Comparison of ENCODE assay signal across 17 mouse cellular contexts in the genomic region with DNA sequence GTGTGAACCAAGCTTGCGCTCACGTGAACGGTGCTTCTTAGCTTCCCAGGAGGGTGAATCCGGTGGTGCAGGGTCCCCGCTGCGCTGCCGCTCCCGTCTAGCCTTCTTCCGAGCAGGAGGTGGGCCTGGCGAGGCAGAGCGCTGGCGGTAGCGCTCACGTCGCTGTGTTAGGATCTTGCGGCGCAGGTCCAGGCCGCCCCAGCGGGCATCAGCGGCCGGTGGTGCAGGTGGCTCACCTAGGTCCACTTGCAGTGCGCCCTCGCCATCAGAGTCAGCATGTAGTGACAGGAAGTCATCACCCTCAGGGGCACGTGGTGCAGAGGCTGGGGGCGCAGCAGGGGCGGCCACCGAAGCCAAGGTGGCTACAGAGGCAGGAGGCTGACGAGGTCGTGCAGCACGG. TPM values are rescaled to one million over a fixed set of nuclear protein-coding genes. Genes with fewer than 3 reads are reported as not detected.
A peak's percentile ranks its signal among the peaks of the same experiment; 100 is the strongest.
DNase-seq lines count a peak whose midpoint lies in the region; ATAC-seq and TF ChIP-seq lines count a peak whose summit lies in the region.
"Had no signal": no experiment of that assay in that cellular context is flagged by ENCODE, and none has a peak within 500 bp of the region (broad histone marks: within the 10 kb centered on the region; RNA-seq: fewer than 3 reads in every experiment).

No protein-coding gene starts in this region.

- no peak overlapping the region for H3K27ac ChIP-seq in intestine, embryonic 15.5 days
- H3K27ac ChIP-seq in intestine, embryonic 16.5 days (ENCODE audit: low read length): no peak overlapping the region
- H3K27ac ChIP-seq in ES-E14 (ENCODE audit: insufficient read depth, low read depth, low read length, poor library complexity, severe bottlenecking): no peak overlapping the region
- no peak overlapping the region for H3K27ac ChIP-seq in embryonic facial prominence, embryonic 10.5 days (replicated peaks)
- H3K27ac ChIP-seq: forebrain, embryonic 15.5 days; heart, adult 2 months; hindbrain, embryonic 10.5 days; hindbrain, embryonic 15.5 days had no signal

- peak; percentile 8; the same call in 1 of the 2 replicates for ATAC-seq in intestine, embryonic 15.5 days
- no peak for ATAC-seq in intestine, embryonic 16.5 days
- ATAC-seq: forebrain, embryonic 15.5 days had no signal

- H3K4me1 ChIP-seq in intestine, embryonic 15.5 days (replicated peaks): no peaks in the 10 kb centered on the region
- no peaks in the 10 kb centered on the region for H3K4me1 ChIP-seq in intestine, embryonic 16.5 days (ENCODE audit: control insufficient read depth, insufficient read depth, low read length)
- peaks cover 0 to 12% of the 10 kb centered on the region in 2 experiments; a peak in 2 of 4 replicates for H3K4me1 ChIP-seq in ES-E14 (ENCODE audit: control insufficient read depth in 2 of 2, insufficient read depth in 2 of 2, low read length in 2 of 2, poor library complexity in 1 of 2)
- H3K4me1 ChIP-seq in embryonic facial prominence, embryonic 10.5 days: 0 out of 2 replicates have a peak, but pooled peaks cover 3% of the 10 kb centered on the region
- H3K4me1 ChIP-seq: forebrain, embryonic 15.5 days; hindbrain, embryonic 15.5 days had no signal

- no peak overlapping the region for H3K9ac ChIP-seq in intestine, embryonic 15.5 days
- H3K9ac ChIP-seq in intestine, embryonic 16.5 days (ENCODE audit: low read depth, low read length): no peak overlapping the region
- peak overlapping the region; percentile 45 for H3K9ac ChIP-seq in ES-E14 (ENCODE audit: insufficient read depth, low read depth, low read length, poor library complexity, severe bottlenecking)
- H3K9ac ChIP-seq: forebrain, embryonic 15.5 days; heart, embryonic 12.5 days; hindbrain, embryonic 15.5 days had no signal

- no peaks in the 10 kb centered on the region for H3K27me3 ChIP-seq in intestine, embryonic 15.5 days (replicated peaks)
- H3K27me3 ChIP-seq in intestine, embryonic 16.5 days (replicated peaks; ENCODE audit: control insufficient read depth, insufficient read depth, low read length): no peaks in the 10 kb centered on the region
- no peaks in the 10 kb centered on the region for H3K27me3 ChIP-seq in embryonic facial prominence, embryonic 10.5 days (replicated peaks; ENCODE audit: low read depth, poor library complexity, severe bottlenecking)
- H3K27me3 ChIP-seq: forebrain, embryonic 15.5 days; heart, embryonic 12.5 days; hindbrain, embryonic 15.5 days had no signal

- DNase-seq in ES-E14 (ENCODE audit: low read depth, low spot score): no peak
- DNase-seq in embryonic facial prominence, embryonic 10.5 days (ENCODE audit: low spot score): no peak
- no peak for DNase-seq in frontal cortex, postnatal 14 days (ENCODE audit: low spot score in 2 of 2)
- no peak for DNase-seq in urinary bladder, postnatal 25 days (ENCODE audit: low spot score)
- DNase-seq: adrenal gland, adult 8-10 months; adrenal gland, postnatal 36 days; cerebellum, adult 9-10 months; cerebellum, postnatal 36 days; gastrocnemius, postnatal 10 days; heart, adult 2 months; kidney, adult 18-20 months had no signal

- no peaks in the 10 kb centered on the region for H3K9me3 ChIP-seq in intestine, embryonic 15.5 days
- no peaks in the 10 kb centered on the region for H3K9me3 ChIP-seq in intestine, embryonic 16.5 days (ENCODE audit: control insufficient read depth, low read length)
- no peaks in the 10 kb centered on the region for H3K9me3 ChIP-seq in ES-E14 (ENCODE audit: control insufficient read depth, insufficient read depth, low read depth, low read length)
- H3K9me3 ChIP-seq in embryonic facial prominence, embryonic 10.5 days: no peaks in the 10 kb centered on the region
- H3K9me3 ChIP-seq: forebrain, embryonic 15.5 days; heart, embryonic 12.5 days; hindbrain, embryonic 10.5 days; hindbrain, embryonic 15.5 days had no signal

- 94% methylated on average over 30 of the region's 30 CpGs for WGBS in intestine, embryonic 15.5 days
- 92% methylated on average over 30 of the region's 30 CpGs for WGBS in intestine, embryonic 16.5 days
- WGBS in embryonic facial prominence, embryonic 10.5 days: 95% methylated on average over 30 of the region's 30 CpGs

- in situ Hi-C loops in ES-E14 (cut with MboI; ENCODE audit: low sequenced_read_pairs in 2 of 2, unreplicated experiment in 2 of 2): no loop called here

- H3K4me3 ChIP-seq in intestine, embryonic 15.5 days (replicated peaks): no peak overlapping the region
- H3K4me3 ChIP-seq in intestine, embryonic 16.5 days (ENCODE audit: low read length): no peak overlapping the region
- peak overlapping the region; percentile 41 to 47; a peak in 3 of 4 replicates for H3K4me3 ChIP-seq in ES-E14 (ENCODE audit: insufficient read depth in 1 of 2, low read depth in 1 of 2, low read length in 2 of 2, poor library complexity in 1 of 2, severe bottlenecking in 1 of 2)
- peak overlapping the region; percentile 29 for H3K4me3 ChIP-seq in embryonic facial prominence, embryonic 10.5 days
- H3K4me3 ChIP-seq: forebrain, embryonic 15.5 days; heart, adult 2 months; heart, embryonic 12.5 days; hindbrain, embryonic 10.5 days; hindbrain, embryonic 15.5 days had no signal

- peaks cover 85% of the 10 kb centered on the region for H3K36me3 ChIP-seq in intestine, embryonic 15.5 days
- H3K36me3 ChIP-seq in intestine, embryonic 16.5 days (ENCODE audit: control insufficient read depth, insufficient read depth, low read length): peaks cover 65% of the 10 kb centered on the region
- peaks cover 72% of the 10 kb centered on the region for H3K36me3 ChIP-seq in ES-E14 (ENCODE audit: control insufficient read depth, insufficient read depth, low read length, poor library complexity, severe bottlenecking)
- H3K36me3 ChIP-seq in embryonic facial prominence, embryonic 10.5 days (replicated peaks): peaks cover 100% of the 10 kb centered on the region

- H3K4me2 ChIP-seq in intestine, embryonic 15.5 days (replicated peaks): no peak overlapping the region
- H3K4me2 ChIP-seq in intestine, embryonic 16.5 days (ENCODE audit: low read depth, low read length): no peak overlapping the region
- H3K4me2 ChIP-seq: forebrain, embryonic 15.5 days; heart, embryonic 12.5 days; hindbrain, embryonic 15.5 days had no signal

TF ChIP-seq in ES-E14, 5 proteins besides CTCF, POLR2A, EP300 and RAD21:
- TF ChIP-seq HCFC1 (IDR thresholded peaks at IDR 0.05; ENCODE audit: borderline replicate concordance, insufficient read depth, low read length) (no peak), ZC3H11A (IDR thresholded peaks at IDR 0.05; ENCODE audit: borderline replicate concordance, low read depth, low read length) (no peak), ZNF384 (IDR thresholded peaks at IDR 0.05; ENCODE audit: low read depth, low read length) (no peak), MAFK (IDR thresholded peaks at IDR 0.05; ENCODE audit: insufficient read depth, low read depth, low read length) (no peak), CHD2 (IDR thresholded peaks at IDR 0.05; ENCODE audit: low read depth, low read length) (no peak)

RNA-seq across cellular contexts. Expression of a gene that starts 8.3 kb away (rescaled TPM):
- polyA plus RNA-seq in intestine, embryonic 15.5 days (2015; fragmentation: Nextera tagmentation; extraction: Ambion mirVana): 32.0 and 33.6 TPM in 2 replicates
- 20.1 and 23.2 TPM in 2 replicates for polyA plus RNA-seq in intestine, embryonic 16.5 days (2015; fragmentation: Nextera tagmentation; extraction: Ambion mirVana)
- 39.0 and 39.2 TPM in 2 replicates for total RNA-seq in ES-E14 (2012; rRNA removed)
- polyA plus RNA-seq in embryonic facial prominence, embryonic 10.5 days (2016; fragmentation: Nextera tagmentation; extraction: Ambion mirVana): 46.2 and 47.9 TPM in 2 replicates

RNA-seq across cellular contexts. Expression of a gene that starts 9.3 kb away (rescaled TPM):
- polyA plus RNA-seq in intestine, embryonic 15.5 days (2015; fragmentation: Nextera tagmentation; extraction: Ambion mirVana): 37.3 and 43.6 TPM in 2 replicates
- polyA plus RNA-seq in intestine, embryonic 16.5 days (2015; fragmentation: Nextera tagmentation; extraction: Ambion mirVana): 33.0 and 36.9 TPM in 2 replicates
- 11.9 and 13.0 TPM in 2 replicates for total RNA-seq in ES-E14 (2012; rRNA removed)
- polyA plus RNA-seq in embryonic facial prominence, embryonic 10.5 days (2016; fragmentation: Nextera tagmentation; extraction: Ambion mirVana): 87.0 and 90.7 TPM in 2 replicates

RNA-seq across cellular contexts. Expression of a gene that starts 9.9 kb away (rescaled TPM):
- 57.6 and 61.0 TPM in 2 replicates for polyA plus RNA-seq in intestine, embryonic 15.5 days (2015; fragmentation: Nextera tagmentation; extraction: Ambion mirVana)
- polyA plus RNA-seq in intestine, embryonic 16.5 days (2015; fragmentation: Nextera tagmentation; extraction: Ambion mirVana): 61.4 and 62.6 TPM in 2 replicates
- 11.1 and 14.4 TPM in 2 replicates for total RNA-seq in ES-E14 (2012; rRNA removed)
- polyA plus RNA-seq in embryonic facial prominence, embryonic 10.5 days (2016; fragmentation: Nextera tagmentation; extraction: Ambion mirVana): 18.8 and 20.3 TPM in 2 replicates

RNA-seq across cellular contexts. Expression of a gene that starts 10.4 kb away (rescaled TPM):
- polyA plus RNA-seq in intestine, embryonic 15.5 days (2015; fragmentation: Nextera tagmentation; extraction: Ambion mirVana): 89.9 and 99.6 TPM in 2 replicates
- polyA plus RNA-seq in intestine, embryonic 16.5 days (2015; fragmentation: Nextera tagmentation; extraction: Ambion mirVana): 96.1 and 115 TPM in 2 replicates
- total RNA-seq in ES-E14 (2012; rRNA removed): 45.9 and 68.4 TPM in 2 replicates
- polyA plus RNA-seq in embryonic facial prominence, embryonic 10.5 days (2016; fragmentation: Nextera tagmentation; extraction: Ambion mirVana): 70.3 and 77.5 TPM in 2 replicates

RNA-seq across cellular contexts. Expression of a gene that starts 21.5 kb away (rescaled TPM):
- 449 and 456 TPM in 2 replicates for polyA plus RNA-seq in intestine, embryonic 15.5 days (2015; fragmentation: Nextera tagmentation; extraction: Ambion mirVana)
- 363 and 439 TPM in 2 replicates for polyA plus RNA-seq in intestine, embryonic 16.5 days (2015; fragmentation: Nextera tagmentation; extraction: Ambion mirVana)
- 413 and 429 TPM in 2 replicates for total RNA-seq in ES-E14 (2012; rRNA removed)
- 968 and 991 TPM in 2 replicates for polyA plus RNA-seq in embryonic facial prominence, embryonic 10.5 days (2016; fragmentation: Nextera tagmentation; extraction: Ambion mirVana)

Comparison
In these comparisons a context has a peak if more than half of its experiments do, and no peak if none do; other contexts are left out.
1. H3K4me3 ChIP-seq: peak in ES-E14 (2 of 2) and embryonic facial prominence, embryonic 10.5 days (single experiment); none in intestine, embryonic 15.5 days (single experiment) and intestine, embryonic 16.5 days (single experiment).